Mouse (Mus musculus): Measurements from ENCODE around the gene Heatr1. TPM values are rescaled to one million over a fixed set of nuclear protein-coding genes. Genes with fewer than 3 reads are reported as not detected.

Gene Heatr1
- total RNA-seq (2012; rRNA removed) (92.3 and 117 TPM in 2 replicates), total RNA-seq (2014; rRNA removed) (69.6 and 77.7 TPM in 2 replicates), polyA plus RNA-seq (2012; ENCODE audit: insufficient read length, low read depth) (139 and 149 TPM in 2 replicates)

DNA sequence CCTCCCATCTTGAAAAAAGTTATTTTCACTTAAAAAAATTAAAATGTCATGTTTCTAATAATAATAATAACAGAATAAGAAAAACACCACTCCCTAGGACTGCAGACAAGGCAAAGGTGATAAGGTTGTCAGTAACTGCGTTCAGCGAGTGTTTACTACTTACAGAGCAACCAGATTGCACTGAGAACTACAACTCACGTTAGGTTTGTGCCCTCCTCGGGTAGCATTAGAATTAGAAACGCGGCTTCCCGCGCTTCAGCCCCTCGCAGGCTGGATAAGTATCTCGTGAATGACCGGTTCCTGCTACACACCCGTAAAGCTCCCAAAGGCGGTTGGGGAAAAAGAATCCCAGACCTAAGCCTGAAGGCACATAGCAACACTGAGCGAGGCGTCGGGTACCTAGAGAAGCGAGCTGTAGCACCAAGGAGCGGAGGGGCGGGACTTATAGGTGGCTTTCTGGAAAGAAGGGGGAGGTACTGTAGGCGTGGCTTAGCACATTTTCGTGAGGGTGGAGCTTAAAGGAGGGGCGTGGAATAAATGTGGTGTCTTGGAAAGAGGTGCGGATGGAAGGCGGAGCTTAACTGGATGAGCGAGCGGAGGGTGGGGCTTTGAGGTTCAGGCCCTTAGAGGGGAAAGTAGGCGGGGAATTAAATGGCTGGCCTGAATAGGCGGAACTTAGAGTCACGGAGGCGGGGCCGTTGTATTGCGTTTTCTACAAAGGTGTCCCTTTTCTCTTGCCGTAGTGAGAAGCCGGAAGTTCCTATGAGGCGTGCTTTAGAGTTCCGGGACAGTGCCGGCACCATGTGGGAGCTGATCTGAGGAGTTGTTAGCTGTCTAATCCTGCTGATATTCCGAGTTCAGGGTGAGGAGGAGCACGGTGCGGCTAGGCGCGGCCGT lies at the start of gene Heatr1:
Gene Heatr1 (plus strand): TSS at position 419 of the 897 bp plus-strand sequence.
- H3K27me3 ChIP-seq (replicated peaks), result peaks cover 8% of the 10 kb centered on the region
- H3K4me2 ChIP-seq (ENCODE audit: insufficient read depth, low read depth, poor library complexity, severe bottlenecking), result peak within 1 kb of the TSS; percentile 92
- peaks cover 15 to 31% of the 10 kb centered on the region in 2 experiments for H3K36me3 ChIP-seq (replicated peaks in 1 of 2; ENCODE audit: control insufficient read depth in 1 of 2, insufficient read depth in 1 of 2, low read length in 1 of 2)
- dilution Hi-C loops (cut with MboI; ENCODE audit: extremely low pct_ligation_motif_present, extremely low pct_unique_long_range_greater_than_20kb, low sequenced_read_pairs) (no loop called here), in situ Hi-C loops (cut with MboI; ENCODE audit: low pct_ligation_motif_present, low pct_unique_long_range_greater_than_20kb, low sequenced_read_pairs) (no loop called here)
- peaks cover 7 to 15% of the 10 kb centered on the region in 2 experiments for H3K4me1 ChIP-seq (ENCODE audit: control insufficient read depth in 1 of 2, insufficient read depth in 2 of 2)
- H3K79me2 ChIP-seq (replicated peaks; ENCODE audit: control insufficient read depth, extremely low read depth, insufficient read depth, poor library complexity, severe bottlenecking), result peaks cover 16% of the 10 kb centered on the region
- H3K9me3 ChIP-seq (replicated peaks; ENCODE audit: low read length), result no peaks in the 10 kb centered on the region
- DNase-seq (ENCODE audit: extremely low read depth), result peak; percentile 100
- H3K4me3 ChIP-seq (replicated peaks in 1 of 3; ENCODE audit: low read depth in 2 of 3, low read length in 2 of 3, poor library complexity in 1 of 3), result peak within 1 kb of the TSS; percentile 73 to 100 (median 97)
- TF ChIP-seq ELF1 (IDR thresholded peaks at IDR 0.05; ENCODE audit: low read depth, low read length) (peak; percentile 96), JUN (IDR thresholded peaks at IDR 0.05; ENCODE audit: insufficient read depth, low read depth, low read length) (no peak), E2F4 (IDR thresholded peaks at IDR 0.05; ENCODE audit: insufficient replicate concordance, low read depth, low read length) (no peak), TBP (conservative IDR thresholded peaks at IDR 0.05; ENCODE audit: low read depth, low read length) (0 out of 2 replicates have a peak, but pooled peaks have one; percentile 47), MAX (IDR thresholded peaks at IDR 0.05; ENCODE audit: low read length) (peak; percentile 95), NELFE (IDR thresholded peaks at IDR 0.05; ENCODE audit: low read depth, low read length) (peak; percentile 67; the same call in 1 of the 2 replicates), KAT2A (IDR thresholded peaks at IDR 0.05; ENCODE audit: insufficient replicate concordance, low read length) (peak; percentile 72; the same call in 1 of the 2 replicates), SIN3A (IDR thresholded peaks at IDR 0.05; ENCODE audit: low read length) (peak; percentile 99), MYC (IDR thresholded peaks at IDR 0.05; ENCODE audit: low read depth, low read length) (peak; percentile 99), ZMIZ1 (IDR thresholded peaks at IDR 0.05; ENCODE audit: low read depth, low read length) (0 out of 2 replicates have a peak, but pooled peaks have one; percentile 42), RAD21 (IDR thresholded peaks at IDR 0.05; ENCODE audit: low read depth, low read length) (no peak), POLR2A (IDR thresholded peaks at IDR 0.05; ENCODE audit: low read depth, low read length) (peak; percentile 88), JUND (conservative IDR thresholded peaks at IDR 0.05; ENCODE audit: low read depth, low read length) (no peak), GABPA (IDR thresholded peaks at IDR 0.05; ENCODE audit: insufficient replicate concordance, low read depth, low read length) (no peak), BHLHE40 (IDR thresholded peaks at IDR 0.05; ENCODE audit: low read depth, low read length) (0 out of 2 replicates have a peak, but pooled peaks have one; percentile 8), MXI1 (IDR thresholded peaks at IDR 0.05; ENCODE audit: low read depth, low read length) (peak; percentile 100), HCFC1 (IDR thresholded peaks at IDR 0.05; ENCODE audit: low read depth, low read length) (peak; percentile 91)
- no peak within 1 kb of the TSS for H3K27ac ChIP-seq (ENCODE audit: insufficient read depth, low read depth)
- H3K9ac ChIP-seq (ENCODE audit: insufficient read depth, low read depth), result peak within 1 kb of the TSS; percentile 76

DNA sequence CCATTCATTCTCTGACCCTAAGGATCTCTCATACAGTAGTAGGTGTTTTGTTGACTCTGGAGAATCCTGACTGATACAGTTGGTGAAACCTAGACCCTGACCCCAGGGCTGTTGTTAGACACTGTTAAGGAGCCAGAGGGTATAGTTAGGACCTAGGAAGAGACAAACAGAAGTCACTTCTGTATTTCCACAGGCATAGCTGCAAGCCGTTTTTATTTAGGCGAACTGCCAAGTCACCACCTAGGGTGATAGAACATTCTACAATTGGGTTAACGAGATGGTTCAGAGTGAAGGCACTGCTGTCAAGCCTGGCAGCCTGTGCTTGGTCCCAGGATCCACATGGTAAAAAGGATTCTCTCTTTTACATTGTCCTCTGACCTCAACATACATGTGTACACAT lies 48.0 kb upstream of the Heatr1 start:
- in situ Hi-C loops (cut with MboI; ENCODE audit: low pct_ligation_motif_present, low pct_unique_long_range_greater_than_20kb, low sequenced_read_pairs), result no loop called here
- no peak overlapping the region for H3K27ac ChIP-seq (ENCODE audit: insufficient read depth, low read depth)
- no peak overlapping the region for H3K4me3 ChIP-seq (replicated peaks in 1 of 3; ENCODE audit: low read depth in 2 of 3, low read length in 2 of 3, poor library complexity in 1 of 3)

More for the DNA sequence above, 48.0 kb upstream of the Heatr1 start:
- no peaks in the 10 kb centered on the region for H3K36me3 ChIP-seq (replicated peaks in 1 of 2; ENCODE audit: control insufficient read depth in 1 of 2, insufficient read depth in 1 of 2, low read length in 1 of 2)
- H3K4me2 ChIP-seq (ENCODE audit: insufficient read depth, low read depth, poor library complexity, severe bottlenecking), result no peak overlapping the region
- no peaks in the 10 kb centered on the region for H3K79me2 ChIP-seq (replicated peaks; ENCODE audit: control insufficient read depth, extremely low read depth, insufficient read depth, poor library complexity, severe bottlenecking)
- H3K27me3 ChIP-seq (replicated peaks), result no peaks in the 10 kb centered on the region
- no peaks in the 10 kb centered on the region for H3K9me3 ChIP-seq (replicated peaks; ENCODE audit: low read length)
- dilution Hi-C loops (cut with MboI; ENCODE audit: extremely low pct_ligation_motif_present, extremely low pct_unique_long_range_greater_than_20kb, low sequenced_read_pairs), result no loop called here
- no peak for DNase-seq (ENCODE audit: extremely low read depth)
- TF ChIP-seq BHLHE40 (IDR thresholded peaks at IDR 0.05; ENCODE audit: low read depth, low read length), result no peak
- no peak for TF ChIP-seq MAX (IDR thresholded peaks at IDR 0.05; ENCODE audit: low read length)
- TF ChIP-seq MEF2A (IDR thresholded peaks at IDR 0.05; ENCODE audit: borderline replicate concordance, low read depth, low read length), result no peak
- no peak for TF ChIP-seq EP300 (IDR thresholded peaks at IDR 0.05; ENCODE audit: low read length)
- TF ChIP-seq USF2 (conservative IDR thresholded peaks at IDR 0.05; ENCODE audit: low read depth, low read length), result no peak
- no peak for TF ChIP-seq MAZ (IDR thresholded peaks at IDR 0.05; ENCODE audit: low read depth, low read length)
- TF ChIP-seq MAFK (IDR thresholded peaks at IDR 0.05; ENCODE audit: insufficient replicate concordance, low read length), result no peak
- no peak for TF ChIP-seq TBP (conservative IDR thresholded peaks at IDR 0.05; ENCODE audit: low read depth, low read length)
- TF ChIP-seq JUN (IDR thresholded peaks at IDR 0.05; ENCODE audit: insufficient read depth, low read depth, low read length), result no peak
- TF ChIP-seq RAD21 (IDR thresholded peaks at IDR 0.05; ENCODE audit: low read depth, low read length), result no peak
- no peak for TF ChIP-seq ZKSCAN1 (IDR thresholded peaks at IDR 0.05; ENCODE audit: borderline replicate concordance, low read depth, low read length)
- TF ChIP-seq JUND (conservative IDR thresholded peaks at IDR 0.05; ENCODE audit: low read depth, low read length), result no peak
- no peak for TF ChIP-seq UBTF (IDR thresholded peaks at IDR 0.05; ENCODE audit: low read depth, low read length)
- no peak for TF ChIP-seq ZC3H11A (IDR thresholded peaks at IDR 0.05; ENCODE audit: low read depth, low read length)
- no peak for TF ChIP-seq GABPA (IDR thresholded peaks at IDR 0.05; ENCODE audit: insufficient replicate concordance, low read depth, low read length)
- TF ChIP-seq SIN3A (IDR thresholded peaks at IDR 0.05; ENCODE audit: low read length), result no peak
- no peak for TF ChIP-seq HCFC1 (IDR thresholded peaks at IDR 0.05; ENCODE audit: low read depth, low read length)
- TF ChIP-seq CTCF (conservative IDR thresholded peaks at IDR 0.05 in 1 of 2, IDR thresholded peaks at IDR 0.05 in 1 of 2; ENCODE audit: low read depth in 2 of 2, low read length in 2 of 2), result no peak
- no peak for TF ChIP-seq NELFE (IDR thresholded peaks at IDR 0.05; ENCODE audit: low read depth, low read length)
- H3K4me1 ChIP-seq (ENCODE audit: control insufficient read depth in 1 of 2, insufficient read depth in 2 of 2), result no peaks in the 10 kb centered on the region; a peak in 1 of 4 replicates
- no peak overlapping the region for H3K9ac ChIP-seq (ENCODE audit: insufficient read depth, low read depth)

Measured in CH12.LX (cell line).